Mouse (Mus musculus) intestine, embryonic 14.5 days (tissue): ENCODE measurements around the gene Mast4. TPM values are rescaled to one million over a fixed set of nuclear protein-coding genes. Genes with fewer than 3 reads are reported as not detected.

Experiments used
- ATAC-seq: fragments of 200-750 bp; cut with Nextera tagmentation; replicated peaks from 2 replicates; pipeline ENCODE4 v1.8.0; 2017; ENCODE audit warnings: low read depth, moderate number of reproducible peaks, moderate TSS enrichment, moderate library complexity; ENCODE audit not compliant: low FRiP score, low TSS enrichment
- DNase-seq: peaks from one replicate; pipeline ENCODE4 v3.0.0-alpha.2; 2018; ENCODE audit warnings: low spot score
- H3K27ac ChIP-seq: fragments of 300-500 bp; sonication (generic); 2 replicates; pipeline ENCODE4 v1.5.1; 2014; ENCODE audit warnings: low read depth, mild to moderate bottlenecking, control low read depth
- H3K27me3 ChIP-seq: fragments of 300-500 bp; sonication (generic); replicated peaks from 2 replicates; pipeline ENCODE4 v1.6.1; 2014; ENCODE audit warnings: low read length, control low read depth; ENCODE audit not compliant: control insufficient read depth, insufficient read depth
- H3K36me3 ChIP-seq: fragments of 300-500 bp; sonication (generic); 2 replicates; pipeline ENCODE4 v1.6.1; 2014; ENCODE audit warnings: low read length, control low read depth; ENCODE audit not compliant: control insufficient read depth, insufficient read depth
- H3K4me1 ChIP-seq: fragments of 300-500 bp; sonication (generic); replicated peaks from 2 replicates; pipeline ENCODE4 v1.6.1; 2014; ENCODE audit warnings: low read length, control low read depth, mixed read lengths; ENCODE audit not compliant: control insufficient read depth, insufficient read depth
- H3K4me2 ChIP-seq: fragments of 300-500 bp; sonication (generic); 2 replicates; pipeline ENCODE4 v1.6.1; 2014; ENCODE audit warnings: low read length
- H3K4me3 ChIP-seq: fragments of 300-500 bp; sonication (generic); 2 replicates; pipeline ENCODE4 v1.5.1; 2014; ENCODE audit warnings: low read depth, low read length, control low read depth, mixed read lengths
- H3K9ac ChIP-seq: fragments of 300-500 bp; sonication (generic); 2 replicates; pipeline ENCODE4 v1.6.1; 2014; ENCODE audit warnings: mild to moderate bottlenecking, low read length
- H3K9me3 ChIP-seq: fragments of 300-500 bp; sonication (generic); 2 replicates; pipeline ENCODE4 v1.6.1; 2016; ENCODE audit warnings: low read length, control low read depth; ENCODE audit not compliant: control insufficient read depth
- WGBS: fragments of 180-500 bp; shearing (Covaris S2); extraction: QIAGEN DNeasy Blood & Tissue Kit; methylation state at CpG from one replicate; pipeline ENCODE4 v1.1.7; 2014; 5-methylcytosine and 5-hydroxymethylcytosine counted together
- polyA plus RNA-seq: library from polyadenylated mRNA; unstranded; fragments of >200 nt; fragmentation: Nextera tagmentation; extraction: Ambion mirVana; gene quantifications from 2 replicates; pipeline ENCODE4 v1.2.1, GENCODE M21; 2014

The Mast4 gene
- polyA plus RNA-seq, 1 experiment from 2014 or later = 31.9 TPM

- H3K9ac ChIP-seq = no peak overlapping the region
- peaks cover 69% of the 10 kb centered on the region for H3K36me3 ChIP-seq
- no peak overlapping the region for H3K4me2 ChIP-seq
- ATAC-seq (no peak), DNase-seq (no peak)
- no peaks in the 10 kb centered on the region for H3K27me3 ChIP-seq
- H3K4me3 ChIP-seq = no peak overlapping the region
- H3K4me1 ChIP-seq = no peaks in the 10 kb centered on the region
- H3K27ac ChIP-seq = no peak overlapping the region
- 75% methylated on average over 10 of the region's 10 CpGs for WGBS
- no peaks in the 10 kb centered on the region for H3K9me3 ChIP-seq
These were observed 584.4 kb downstream of the Mast4 start for GRCm38 (mm10) chr13:102749891-102750290.

GRCm38 (mm10) chr13:102749194-102749593 lies 585.1 kb downstream of the Mast4 start:
- H3K4me2 ChIP-seq = no peak overlapping the region
- DNase-seq (no peak), ATAC-seq (no peak)
- peaks cover 65% of the 10 kb centered on the region for H3K36me3 ChIP-seq
- H3K9me3 ChIP-seq = no peaks in the 10 kb centered on the region
- no peak overlapping the region for H3K9ac ChIP-seq
- H3K27me3 ChIP-seq = no peaks in the 10 kb centered on the region
- 66% methylated on average over 6 of the region's 6 CpGs for WGBS
- no peak overlapping the region for H3K4me3 ChIP-seq
- H3K27ac ChIP-seq = no peak overlapping the region
- H3K4me1 ChIP-seq = no peaks in the 10 kb centered on the region

DNA sequence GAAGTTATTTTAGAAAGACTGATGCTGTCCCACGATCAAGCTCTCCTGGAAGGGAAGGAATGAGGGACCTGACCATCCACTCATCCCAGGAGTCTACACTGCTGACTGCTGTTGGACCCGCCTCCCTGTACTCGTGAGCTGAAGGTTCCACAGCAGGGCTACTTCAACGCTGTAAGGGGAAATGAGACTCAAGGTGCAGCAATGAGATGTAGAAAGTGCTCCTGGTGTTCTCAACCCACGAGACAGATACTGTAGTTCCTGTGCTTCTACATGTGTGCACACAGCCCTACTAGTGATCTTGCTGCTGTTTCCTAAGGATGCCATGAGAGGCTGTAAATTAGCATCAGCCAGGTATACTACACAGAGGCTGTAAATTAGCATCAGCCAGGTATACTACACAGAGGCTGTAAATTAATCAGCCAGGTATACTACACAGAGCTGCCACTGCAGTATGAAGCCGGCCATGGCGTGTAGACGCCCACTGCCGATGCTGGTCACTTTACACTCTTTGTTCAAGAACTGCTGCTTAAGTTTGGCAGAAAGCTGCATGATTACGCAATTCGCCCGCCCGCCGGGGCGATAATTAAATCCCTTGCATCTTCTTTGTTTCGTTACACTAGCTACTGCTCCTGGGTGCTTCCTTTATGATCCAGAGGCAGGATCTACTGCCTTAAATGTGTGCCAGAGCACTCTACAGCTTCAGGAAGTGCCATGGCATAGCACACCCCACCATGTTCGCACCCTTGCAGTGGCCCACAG lies 587.3 kb downstream of the Mast4 start:
- DNase-seq = no peak
- Histone ChIP-seq H3K9me3 (no peaks in the 10 kb centered on the region), H3K9ac (no peak overlapping the region), H3K4me3 (no peak overlapping the region), H3K4me1 (no peaks in the 10 kb centered on the region), H3K36me3 (peaks cover 61% of the 10 kb centered on the region), H3K27ac (no peak overlapping the region), H3K27me3 (no peaks in the 10 kb centered on the region), H3K4me2 (no peak overlapping the region)
- 91% methylated on average over 17 of the region's 17 CpGs for WGBS
- no peak for ATAC-seq

- H3K9me3 ChIP-seq = no peaks in the 10 kb centered on the region
- H3K36me3 ChIP-seq = peaks cover 65% of the 10 kb centered on the region
- no peak overlapping the region for H3K4me3 ChIP-seq
- no peak overlapping the region for H3K4me2 ChIP-seq
- no peaks in the 10 kb centered on the region for H3K4me1 ChIP-seq
- no peak for ATAC-seq
- H3K9ac ChIP-seq = no peak overlapping the region
- H3K27ac ChIP-seq = no peak overlapping the region
- H3K27me3 ChIP-seq = no peaks in the 10 kb centered on the region
- WGBS = 87% methylated on average over 9 of the region's 9 CpGs
- no peak for DNase-seq
These were observed 588.5 kb downstream of the Mast4 start for GRCm38 (mm10) chr13:102745626-102746342.

GRCm38 (mm10) chr13:102745270-102745600 lies 589.1 kb downstream of the Mast4 start:
- no peak overlapping the region for H3K4me2 ChIP-seq
- no peaks in the 10 kb centered on the region for H3K27me3 ChIP-seq
- H3K9ac ChIP-seq = no peak overlapping the region
- H3K9me3 ChIP-seq = no peaks in the 10 kb centered on the region
- H3K4me1 ChIP-seq = no peaks in the 10 kb centered on the region
- no peak overlapping the region for H3K27ac ChIP-seq
- peaks cover 61% of the 10 kb centered on the region for H3K36me3 ChIP-seq
- ATAC-seq (no peak), DNase-seq (no peak)
- H3K4me3 ChIP-seq = no peak overlapping the region
- WGBS = 90% methylated on average over 3 of the region's 3 CpGs

DNA sequence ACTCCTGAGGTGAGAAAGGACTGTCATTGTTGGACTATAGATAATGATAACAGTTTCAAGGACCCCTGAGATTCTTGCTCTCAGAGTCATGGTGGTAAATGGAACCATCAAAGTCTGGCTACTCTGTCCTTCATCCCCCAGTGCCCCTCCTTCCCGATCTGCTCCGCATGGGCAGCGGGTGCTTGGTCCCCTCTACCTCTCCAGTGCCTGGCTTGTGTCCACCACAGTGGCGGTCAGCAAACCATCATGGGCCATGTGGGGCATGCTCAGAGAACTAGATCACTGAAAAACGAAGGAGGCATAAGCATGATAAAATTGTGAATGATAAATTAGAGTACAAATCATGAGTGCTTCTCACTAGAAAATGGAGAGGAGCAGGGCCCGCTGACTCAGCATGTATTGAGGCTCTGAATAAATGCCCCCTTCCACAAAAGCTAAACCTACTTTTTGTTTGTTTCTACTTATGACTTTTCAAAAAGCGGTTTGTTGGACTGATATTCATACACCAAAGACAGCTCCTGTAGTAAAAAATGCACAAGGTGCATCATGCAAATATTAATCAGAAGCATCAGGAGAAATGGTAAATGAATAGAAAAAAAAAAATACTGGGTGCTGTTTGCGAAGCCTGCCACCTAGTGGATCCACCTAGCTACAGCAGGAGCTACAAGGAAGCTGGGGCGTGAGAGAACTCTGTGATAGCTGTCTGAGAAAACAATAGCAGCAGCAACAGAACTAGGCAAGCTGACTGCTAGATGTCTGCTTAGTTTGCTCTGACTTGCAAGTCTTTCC lies 589.6 kb downstream of the Mast4 start:
- no peak overlapping the region for H3K27ac ChIP-seq
- 66% methylated on average over 9 of the region's 9 CpGs for WGBS
- H3K4me3 ChIP-seq = no peak overlapping the region
- no peak overlapping the region for H3K4me2 ChIP-seq
- DNase-seq (peak; percentile 64), ATAC-seq (no peak)
- H3K4me1 ChIP-seq = no peaks in the 10 kb centered on the region
- no peaks in the 10 kb centered on the region for H3K9me3 ChIP-seq
- no peak overlapping the region for H3K9ac ChIP-seq
- no peaks in the 10 kb centered on the region for H3K27me3 ChIP-seq
- H3K36me3 ChIP-seq = peaks cover 61% of the 10 kb centered on the region

DNA sequence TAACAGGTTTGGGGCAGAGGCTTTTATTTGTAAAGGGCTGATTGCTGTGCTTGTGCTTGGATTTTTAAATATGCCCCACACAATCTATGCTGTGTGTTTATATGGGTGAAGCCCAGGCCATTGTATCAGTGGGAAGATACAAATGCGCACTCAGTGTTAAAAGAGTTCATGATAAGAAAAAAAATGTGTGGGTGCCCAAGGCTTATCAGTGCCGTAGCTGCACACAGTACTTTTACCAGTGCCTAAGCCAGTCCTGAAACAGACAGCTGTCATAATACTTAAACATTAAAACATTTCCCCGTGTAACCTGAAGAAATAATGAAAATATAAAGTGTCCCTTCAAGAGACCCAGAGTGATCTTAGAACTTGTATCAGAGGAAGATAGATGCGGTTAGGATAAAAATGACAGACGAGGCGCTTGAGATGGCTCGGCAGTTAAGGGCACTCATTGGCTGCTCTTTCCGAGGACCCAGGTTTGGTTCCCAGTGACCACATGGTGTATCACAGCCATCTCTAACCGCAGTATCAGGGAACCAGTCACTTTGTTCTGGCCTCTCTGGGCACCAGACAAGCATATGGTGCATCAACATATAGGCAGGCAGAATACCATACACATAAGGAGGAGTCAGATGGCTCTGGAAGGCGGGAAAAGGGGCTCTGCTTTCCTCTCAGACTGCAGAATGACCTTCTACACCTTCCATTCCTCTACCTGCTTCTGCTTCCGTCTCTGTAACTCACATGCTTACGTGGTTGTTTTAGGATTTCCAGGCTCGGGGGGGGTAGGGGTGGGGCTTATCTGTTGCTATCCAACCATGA lies 594.4 kb downstream of the Mast4 start:
- DNase-seq (peak; percentile 9), ATAC-seq (no peak)
- H3K9me3 ChIP-seq = no peaks in the 10 kb centered on the region
- H3K36me3 ChIP-seq = peaks cover 78% of the 10 kb centered on the region
- no peak overlapping the region for H3K9ac ChIP-seq
- no peaks in the 10 kb centered on the region for H3K27me3 ChIP-seq
- no peak overlapping the region for H3K27ac ChIP-seq
- no peak overlapping the region for H3K4me2 ChIP-seq
- H3K4me1 ChIP-seq = no peaks in the 10 kb centered on the region
- no peak overlapping the region for H3K4me3 ChIP-seq
- WGBS = 88% methylated on average over 13 of the region's 13 CpGs

- peaks cover 80% of the 10 kb centered on the region for H3K36me3 ChIP-seq
- no peak overlapping the region for H3K4me3 ChIP-seq
- H3K9me3 ChIP-seq = no peaks in the 10 kb centered on the region
- no peak overlapping the region for H3K4me2 ChIP-seq
- 93% methylated on average over 7 of the region's 7 CpGs for WGBS
- H3K9ac ChIP-seq = no peak overlapping the region
- no peaks in the 10 kb centered on the region for H3K27me3 ChIP-seq
- ATAC-seq (no peak), DNase-seq (peak; percentile 45)
- H3K27ac ChIP-seq = no peak overlapping the region
- H3K4me1 ChIP-seq = no peaks in the 10 kb centered on the region
These were observed 596.5 kb downstream of the Mast4 start for GRCm38 (mm10) chr13:102737811-102738210.
